Mouse (Mus musculus) frontal cortex, postnatal 10 days (tissue): Measurements from ENCODE around the gene Klc2.
A peak's percentile ranks its signal among the peaks of the same experiment; 100 is the strongest.
"Not testable (repeated sequence)": the region's sequence is repeated elsewhere in the genome, so short reads cannot be mapped to it uniquely, and the experiment has no call there.

ENCODE experiments used
- DNase-seq, 2 experiments: peaks; one replicate each; pipeline ENCODE4 v3.0.0; 2022; ENCODE audit warnings: low spot score in 2 of 2, mixed read lengths in 1 of 2

The Klc2 gene

GRCm38 (mm10) chr19:5118384-5118698 lies at the start of gene Klc2:
Klc2 (minus strand) TSS chr19:5118560.
- DNase-seq, result no peak

- DNase-seq, result no peak
These were observed 49.1 kb upstream of the Klc2 start for GRCm38 (mm10) chr19:5167477-5167876.

GRCm38 (mm10) chr19:5164380-5164779 lies 46.0 kb upstream of the Klc2 start:
- no peak for DNase-seq

- DNase-seq, result no peak
These were observed 43.6 kb upstream of the Klc2 start for GRCm38 (mm10) chr19:5161913-5162312.

GRCm38 (mm10) chr19:5152261-5152660 lies 33.9 kb upstream of the Klc2 start:
- DNase-seq, result no peak

GRCm38 (mm10) chr19:5151741-5152140 lies 33.4 kb upstream of the Klc2 start:
- no peak for DNase-seq

GRCm38 (mm10) chr19:5151331-5151730 lies 33.0 kb upstream of the Klc2 start:
- peak; percentile 55 to 58 for DNase-seq

GRCm38 (mm10) chr19:5150358-5150757 lies 32.0 kb upstream of the Klc2 start:
- peak; percentile 24 to 58 for DNase-seq

- DNase-seq, result not testable (repeated sequence)
These were observed 30.7 kb upstream of the Klc2 start for GRCm38 (mm10) chr19:5149041-5149440.

GRCm38 (mm10) chr19:5139640-5140039 lies 21.3 kb upstream of the Klc2 start:
- peak in 1 of 2 experiments; percentile 68 for DNase-seq

GRCm38 (mm10) chr19:5131237-5131636 lies 12.9 kb upstream of the Klc2 start:
- DNase-seq, result no peak

GRCm38 (mm10) chr19:5129770-5130169 lies 11.4 kb upstream of the Klc2 start:
- no peak for DNase-seq

GRCm38 (mm10) chr19:5124055-5124614 lies 5.8 kb upstream of the Klc2 start:
- DNase-seq, result no peak

GRCm38 (mm10) chr19:5123241-5123640 lies 4.9 kb upstream of the Klc2 start:
- DNase-seq, result no peak

GRCm38 (mm10) chr19:5122492-5122891 lies 4.1 kb upstream of the Klc2 start:
- no peak for DNase-seq

GRCm38 (mm10) chr19:5117494-5118383 lies 621 bp downstream of the Klc2 start:
- DNase-seq, result peak; percentile 79 to 88

GRCm38 (mm10) chr19:5113783-5114182 lies 4.6 kb downstream of the Klc2 start:
- no peak for DNase-seq

- DNase-seq, result no peak
These were observed 8.5 kb downstream of the Klc2 start for GRCm38 (mm10) chr19:5109659-5110453.

GRCm38 (mm10) chr19:5108702-5109101 lies 9.7 kb downstream of the Klc2 start:
- no peak for DNase-seq

GRCm38 (mm10) chr19:5108271-5108575 lies 10.1 kb downstream of the Klc2 start:
- peak in 1 of 2 experiments; percentile 46 for DNase-seq

GRCm38 (mm10) chr19:5107556-5108270 lies 10.6 kb downstream of the Klc2 start:
- DNase-seq, result peak in 1 of 2 experiments; percentile 17

GRCm38 (mm10) chr19:5106731-5107191 lies 11.6 kb downstream of the Klc2 start, which contains the start of gene Rab1b:
Rab1b (minus strand) TSS chr19:5107072.
- DNase-seq, result peak; percentile 97 to 98
